Mouse (Mus musculus) liver, embryonic 14.5 days (tissue): ENCODE results near the gene Sephs2. TPM values are rescaled to one million over a fixed set of nuclear protein-coding genes. Genes with fewer than 3 reads are reported as not detected.

ENCODE experiments used
- ATAC-seq: fragments of 200-750 bp; cut with Nextera tagmentation; 2 replicates; pipeline ENCODE4 v1.8.0; 2017; ENCODE audit warnings: moderate number of reproducible peaks, mild to moderate bottlenecking, moderate library complexity; ENCODE audit not compliant: insufficient read depth
- DNase-seq, 3 experiments: peaks; one replicate each; pipeline ENCODE4 v3.0.0-alpha.2; 2012 to 2013; ENCODE audit warnings: low read depth in 3 of 3, low spot score in 3 of 3
- H3K27ac ChIP-seq: fragments of 300-500 bp; sonication (generic); 2 replicates; pipeline ENCODE4 v1.5.1; 2014; ENCODE audit warnings: moderate library complexity, mild to moderate bottlenecking, control low read depth, inconsistent platforms
- H3K27me3 ChIP-seq: fragments of 300-500 bp; sonication (generic); 2 replicates; pipeline ENCODE4 v1.6.1; 2014; ENCODE audit warnings: mild to moderate bottlenecking, low read length, moderate library complexity; ENCODE audit not compliant: control insufficient read depth, insufficient read depth
- H3K36me3 ChIP-seq: fragments of 300-500 bp; sonication (generic); replicated peaks from 2 replicates; pipeline ENCODE4 v1.6.1; 2014; ENCODE audit warnings: low read depth; ENCODE audit not compliant: control insufficient read depth, insufficient read depth
- H3K4me1 ChIP-seq, 2 experiments: fragments of 200-500 bp in 1 of 2; fragments of 300-500 bp in 1 of 2; sonication (generic) in 1 of 2; replicated peaks; 2 replicates each; pipeline ENCODE4 v1.6.1; 2012 to 2014; ENCODE audit warnings: antibody characterized with exemption in 1 of 2, inconsistent platforms in 1 of 2, low read length in 1 of 2; ENCODE audit not compliant: control insufficient read depth in 2 of 2, insufficient read depth in 2 of 2
- H3K4me2 ChIP-seq: fragments of 300-500 bp; sonication (generic); 2 replicates; pipeline ENCODE4 v1.6.1; 2014; ENCODE audit warnings: low read depth, mild to moderate bottlenecking, control low read depth, moderate library complexity
- H3K4me3 ChIP-seq, 2 experiments: fragments of 200-500 bp in 1 of 2; fragments of 300-500 bp in 1 of 2; sonication (generic) in 1 of 2; 2 replicates each; pipeline ENCODE4 v1.5.1; 2012 to 2014; ENCODE audit warnings: low read depth in 2 of 2, low read length in 2 of 2, mild to moderate bottlenecking in 2 of 2, control low read depth in 1 of 2, inconsistent platforms in 1 of 2, moderate library complexity in 1 of 2; ENCODE audit not compliant: insufficient read depth in 1 of 2
- H3K9ac ChIP-seq: fragments of 300-500 bp; sonication (generic); replicated peaks from 2 replicates; pipeline ENCODE4 v1.6.1; 2014; ENCODE audit warnings: mild to moderate bottlenecking, control low read depth, moderate library complexity
- H3K9me3 ChIP-seq: fragments of 300-500 bp; sonication (generic); 2 replicates; pipeline ENCODE4 v1.6.1; 2016; ENCODE audit warnings: low read length, mixed read lengths; ENCODE audit not compliant: control insufficient read depth
- CTCF ChIP-seq: IDR thresholded peaks from 2 replicates; pipeline ENCODE4 v1.5.1; 2016; ENCODE audit warnings: antibody characterized with exemption, low read depth, control low read depth
- EP300 ChIP-seq: IDR thresholded peaks from 2 replicates; pipeline ENCODE4 v1.6.1; 2016; ENCODE audit warnings: antibody characterized with exemption, low read depth
- WGBS: fragments of 180-500 bp; shearing (Covaris S2); extraction: QIAGEN DNeasy Blood & Tissue Kit; methylation state at CpG from one replicate; pipeline ENCODE4 v1.1.7; 2014; ENCODE audit not compliant: insufficient replicate concordance; 5-methylcytosine and 5-hydroxymethylcytosine counted together
- polyA plus RNA-seq, 2 experiments: library from polyadenylated mRNA; depleted of rRNA in 1 of 2; stranded (reverse) in 1 of 2; unstranded in 1 of 2; fragments of >200 nt; fragmentation: Nextera tagmentation in 1 of 2; extraction: Ambion mirVana in 1 of 2; gene quantifications; 2 replicates each; pipeline versions ENCODE4 v1.2.1 to v1.2.3; 2012 to 2014

Gene Sephs2
- polyA plus RNA-seq, 2 experiments: 44.9 to 143 TPM

GRCm38 (mm10) chr7:127228615-127229303 lies 45.1 kb downstream of the Sephs2 start:
- H3K9me3 ChIP-seq: no peaks in the 10 kb centered on the region
- no peaks in the 10 kb centered on the region for H3K27me3 ChIP-seq
- WGBS: 43% methylated on average over 4 of the region's 4 CpGs
- peak; percentile 94 for TF ChIP-seq CTCF
- no peak for TF ChIP-seq EP300
- no peak overlapping the region for H3K4me2 ChIP-seq
- H3K4me1 ChIP-seq: peaks cover 47 to 50% of the 10 kb centered on the region in 2 experiments
- DNase-seq (peak; percentile 75 to 82 (median 77)), ATAC-seq (peak; percentile 27; the same call in 1 of the 2 replicates)
- H3K9ac ChIP-seq: no peak overlapping the region
- H3K4me3 ChIP-seq: no peak overlapping the region
- no peaks in the 10 kb centered on the region for H3K36me3 ChIP-seq
- H3K27ac ChIP-seq: peak overlapping the region; percentile 11

DNA sequence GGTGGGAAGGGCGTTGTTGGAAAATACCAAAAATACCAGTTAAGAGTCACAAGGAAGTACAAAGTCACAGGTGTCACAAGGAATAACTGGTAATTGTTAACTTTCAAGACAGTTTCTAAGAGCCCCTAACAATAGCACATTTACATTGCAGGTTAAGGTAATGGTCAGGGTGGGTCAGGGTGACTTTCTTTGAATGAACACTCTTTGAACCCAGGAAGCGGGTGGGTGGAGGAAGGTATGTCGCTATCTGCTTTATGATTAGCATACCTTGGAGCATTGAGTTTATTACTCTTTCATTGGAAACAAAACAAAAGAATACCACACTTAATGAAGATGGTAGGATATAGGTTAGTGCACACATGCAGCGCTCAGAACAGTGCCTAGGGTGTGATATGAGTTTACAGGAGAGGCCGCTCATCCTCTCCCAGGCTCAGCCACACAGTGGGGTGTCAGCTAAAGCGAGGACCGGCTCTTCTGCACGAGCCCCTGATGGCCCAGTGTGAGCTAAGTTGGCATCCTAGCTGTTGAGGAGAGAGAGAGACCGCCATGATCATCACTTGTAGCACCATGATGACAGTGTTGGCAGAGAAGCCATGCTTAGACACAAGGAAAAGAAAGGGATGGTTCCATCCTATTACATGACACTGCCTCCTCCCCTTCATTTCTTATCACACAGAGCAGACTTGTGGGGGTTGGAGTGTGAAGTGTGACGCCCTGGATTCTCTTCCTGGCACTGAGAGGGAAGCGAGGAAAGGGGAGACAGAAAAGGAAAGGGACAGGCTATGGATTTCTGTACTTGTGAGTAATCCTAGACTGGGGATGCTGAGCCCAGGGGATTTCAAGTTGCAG lies 48.5 kb downstream of the Sephs2 start:
- WGBS: 37% methylated on average over 11 of the region's 11 CpGs
- Histone ChIP-seq H3K9me3 (no peaks in the 10 kb centered on the region), H3K4me2 (peak overlapping the region; percentile 82), H3K36me3 (no peaks in the 10 kb centered on the region), H3K27me3 (no peaks in the 10 kb centered on the region), H3K4me1 (peaks cover 53 to 54% of the 10 kb centered on the region in 2 experiments), H3K4me3 (peak overlapping the region; percentile 36 to 48), H3K9ac (peak overlapping the region; percentile 67), H3K27ac (peak overlapping the region; percentile 98)
- DNase-seq: peak; percentile 75 to 83 (median 81)
- ATAC-seq: peak; percentile 90
- peak; percentile 88 for TF ChIP-seq EP300
- no peak for TF ChIP-seq CTCF

GRCm38 (mm10) chr7:127224616-127225015 lies 49.2 kb downstream of the Sephs2 start:
- Histone ChIP-seq H3K4me1 (peaks cover 53 to 54% of the 10 kb centered on the region in 2 experiments), H3K4me2 (no peak overlapping the region; the same call in 1 of the 2 replicates), H3K4me3 (no peak overlapping the region), H3K36me3 (no peaks in the 10 kb centered on the region), H3K27ac (peak overlapping the region; percentile 98), H3K27me3 (no peaks in the 10 kb centered on the region), H3K9me3 (no peaks in the 10 kb centered on the region), H3K9ac (no peak overlapping the region)
- ATAC-seq (no peak), DNase-seq (no peak)
- WGBS: 83% methylated on average over 6 of the region's 6 CpGs
- no peak for TF ChIP-seq EP300
- TF ChIP-seq CTCF: no peak

GRCm38 (mm10) chr7:127223515-127224478 lies 50.1 kb downstream of the Sephs2 start:
- Histone ChIP-seq H3K27me3 (no peaks in the 10 kb centered on the region), H3K9me3 (no peaks in the 10 kb centered on the region), H3K9ac (no peak overlapping the region), H3K36me3 (no peaks in the 10 kb centered on the region), H3K27ac (peak overlapping the region; percentile 98), H3K4me2 (peak overlapping the region; percentile 34), H3K4me1 (peaks cover 57 to 60% of the 10 kb centered on the region in 2 experiments), H3K4me3 (no peak overlapping the region)
- DNase-seq (peak in 1 of 3 experiments; percentile 68), ATAC-seq (peak; percentile 68)
- TF ChIP-seq CTCF (no peak), EP300 (peak; percentile 71)
- 62% methylated on average over 6 of the region's 6 CpGs for WGBS
